Mouse (Mus musculus) heart, postnatal 0 days (tissue): Measurements from ENCODE around the gene Deup1. TPM values are rescaled to one million over a fixed set of nuclear protein-coding genes. Genes with fewer than 3 reads are reported as not detected.

Experiments
- ATAC-seq: fragments of 200-750 bp; cut with Nextera tagmentation; 2 replicates; pipeline ENCODE4 v1.8.0; 2017; ENCODE audit warnings: low read depth, moderate number of reproducible peaks, moderate library complexity; ENCODE audit not compliant: insufficient read depth
- DNase-seq: peaks from one replicate; pipeline ENCODE4 v3.0.0-alpha.2; 2016; ENCODE audit warnings: low spot score
- H3K27ac ChIP-seq: fragments of 300-500 bp; sonication (generic); 2 replicates; pipeline ENCODE4 v1.5.1; 2014; ENCODE audit warnings: low read depth, mild to moderate bottlenecking
- H3K27me3 ChIP-seq: fragments of 300-500 bp; sonication (generic); 2 replicates; pipeline ENCODE4 v1.6.1; 2014; ENCODE audit warnings: low read length, mixed read lengths; ENCODE audit not compliant: control insufficient read depth, insufficient read depth
- H3K36me3 ChIP-seq: fragments of 300-500 bp; sonication (generic); replicated peaks from 2 replicates; pipeline ENCODE4 v1.6.1; 2014; ENCODE audit warnings: low read length, mixed read lengths; ENCODE audit not compliant: control insufficient read depth, insufficient read depth
- H3K4me1 ChIP-seq: fragments of 300-500 bp; sonication (generic); 2 replicates; pipeline ENCODE4 v1.6.1; 2014; ENCODE audit warnings: antibody characterized with exemption; ENCODE audit not compliant: control insufficient read depth, insufficient read depth
- H3K4me2 ChIP-seq: fragments of 300-500 bp; sonication (generic); 2 replicates; pipeline ENCODE4 v1.6.1; 2014; ENCODE audit warnings: low read depth, mild to moderate bottlenecking, low read length, moderate library complexity
- H3K4me3 ChIP-seq: fragments of 300-500 bp; sonication (generic); 2 replicates; pipeline ENCODE4 v1.5.1; 2014; ENCODE audit warnings: low read depth, low read length
- H3K9ac ChIP-seq: fragments of 300-500 bp; sonication (generic); replicated peaks from 2 replicates; pipeline ENCODE4 v1.6.1; 2014; ENCODE audit warnings: low read depth, low read length, mixed read lengths
- H3K9me3 ChIP-seq: fragments of 300-500 bp; sonication (generic); replicated peaks from 2 replicates; pipeline ENCODE4 v1.6.1; 2016; ENCODE audit warnings: low read length; ENCODE audit not compliant: control insufficient read depth
- CTCF ChIP-seq: IDR thresholded peaks from 2 replicates; pipeline ENCODE4 v1.5.1; 2016; ENCODE audit warnings: antibody characterized with exemption, control low read depth, low read depth
- EP300 ChIP-seq: IDR thresholded peaks from 2 replicates; pipeline ENCODE4 v1.6.1; 2016; ENCODE audit warnings: antibody characterized with exemption, low read depth
- WGBS: fragments of 180-500 bp; shearing (Covaris S2); extraction: QIAGEN DNeasy Blood & Tissue Kit; methylation state at CpG from one replicate; pipeline ENCODE4 v1.1.7; 2014; 5-methylcytosine and 5-hydroxymethylcytosine counted together
- polyA plus RNA-seq: library from polyadenylated mRNA; unstranded; fragments of >200 nt; fragmentation: Nextera tagmentation; extraction: Ambion mirVana; gene quantifications from 2 replicates; pipeline ENCODE4 v1.2.1, GENCODE M21; 2015
- total RNA-seq: library from RNA; depleted of rRNA; stranded (reverse); fragments of >200 nt; gene quantifications from 2 replicates; pipeline ENCODE4 v1.2.3, GENCODE M21; 2014; ENCODE audit warnings: low replicate concordance

The Deup1 gene
- total and polyA plus RNA-seq, 2 experiments from 2014 or later: 0.15 TPM; not detected in 1

DNA sequence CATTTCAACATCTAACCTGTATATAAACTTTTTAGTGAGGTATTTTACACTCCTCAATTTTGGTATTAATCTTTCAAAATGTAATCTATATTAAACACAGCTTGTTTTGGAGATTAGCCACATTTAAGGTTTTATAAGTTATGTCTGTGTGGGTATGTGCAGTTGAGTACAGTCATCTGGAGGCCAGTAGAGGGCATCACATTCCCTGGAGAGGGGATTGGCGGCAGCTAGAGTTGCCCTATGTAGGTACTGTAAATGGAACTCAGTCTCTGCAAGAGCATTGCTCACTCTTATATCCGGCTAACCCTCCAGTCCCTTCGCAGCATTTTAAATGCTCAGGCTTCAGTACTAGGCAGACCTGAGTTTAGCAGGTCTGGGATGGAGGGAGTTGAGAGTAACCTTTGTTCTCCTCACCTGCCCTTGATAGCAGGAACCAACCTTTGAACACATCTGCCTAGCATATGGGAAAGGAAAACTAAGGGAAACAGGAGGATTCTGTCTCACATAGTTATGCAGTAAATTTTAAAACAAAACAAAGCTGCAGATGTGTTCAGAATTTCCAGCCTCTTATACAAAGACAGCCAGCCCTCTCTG lies 90.2 kb downstream of the Deup1 start:
- ATAC-seq (no peak), DNase-seq (no peak)
- H3K9ac ChIP-seq: no peak overlapping the region
- no peak for TF ChIP-seq CTCF
- TF ChIP-seq EP300: no peak
- no peak overlapping the region for H3K4me2 ChIP-seq
- no peaks in the 10 kb centered on the region for H3K9me3 ChIP-seq
- H3K4me3 ChIP-seq: no peak overlapping the region
- WGBS: 88% methylated on average over 3 of the region's 3 CpGs
- no peak overlapping the region for H3K27ac ChIP-seq
- peaks cover 21% of the 10 kb centered on the region for H3K4me1 ChIP-seq
- 0 out of 2 replicates have a peak, but pooled peaks cover 5% of the 10 kb centered on the region for H3K36me3 ChIP-seq
- H3K27me3 ChIP-seq: no peaks in the 10 kb centered on the region

DNA sequence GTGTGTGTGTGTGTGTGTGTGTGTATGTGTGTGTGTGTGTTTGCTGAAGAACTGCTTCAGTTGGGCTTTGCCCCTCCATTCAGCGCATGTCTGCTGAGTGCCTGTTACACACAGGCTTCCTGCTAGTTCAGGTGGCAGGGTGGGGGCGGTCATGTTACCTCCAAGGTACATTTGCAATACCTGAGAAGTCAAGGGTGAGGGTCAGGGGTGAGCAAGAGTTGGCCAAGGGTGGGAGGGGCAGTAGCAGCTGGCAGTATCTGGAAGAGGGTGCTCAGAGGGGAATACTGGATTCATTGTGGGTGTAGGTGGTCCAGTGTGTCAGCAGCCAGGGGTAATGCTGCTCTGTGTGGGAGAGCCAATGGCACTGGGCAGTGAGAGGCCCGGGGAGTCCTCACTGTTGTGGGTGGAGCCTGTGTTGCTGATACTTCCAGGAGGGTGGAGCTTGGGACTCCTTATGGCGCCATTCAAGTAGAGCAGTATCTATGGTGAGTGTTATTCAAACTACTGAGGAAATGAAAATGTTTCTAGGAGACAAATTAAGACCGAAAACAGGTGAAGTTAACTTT lies 90.8 kb downstream of the Deup1 start:
- Histone ChIP-seq H3K9ac (no peak overlapping the region), H3K27me3 (no peaks in the 10 kb centered on the region), H3K27ac (no peak overlapping the region), H3K4me1 (peaks cover 21% of the 10 kb centered on the region), H3K4me3 (no peak overlapping the region), H3K9me3 (no peaks in the 10 kb centered on the region), H3K36me3 (0 out of 2 replicates have a peak, but pooled peaks cover 5% of the 10 kb centered on the region), H3K4me2 (no peak overlapping the region)
- DNase-seq: no peak
- whole genome bisulfite sequencing: 81% methylated on average over 5 of the region's 5 CpGs
- TF ChIP-seq CTCF (no peak), EP300 (no peak)
- no peak for ATAC-seq

- Histone ChIP-seq H3K36me3 (0 out of 2 replicates have a peak, but pooled peaks cover 4% of the 10 kb centered on the region), H3K27ac (peak overlapping the region; percentile 55), H3K27me3 (no peaks in the 10 kb centered on the region), H3K9ac (0 out of 2 replicates have a peak overlapping the region, but pooled peaks have one; percentile 24), H3K4me1 (peaks cover 21% of the 10 kb centered on the region), H3K4me2 (peak overlapping the region; percentile 2; the same call in 1 of the 2 replicates), H3K9me3 (no peaks in the 10 kb centered on the region), H3K4me3 (no peak overlapping the region)
- WGBS: 21% methylated on average over 5 of the region's 5 CpGs
- TF ChIP-seq CTCF (no peak), EP300 (no peak)
- DNase-seq: no peak
- ATAC-seq: 0 out of 2 replicates have a peak, but pooled peaks have one; percentile 32
These were observed 92.3 kb downstream of the Deup1 start for GRCm38 (mm10) chr9:15535418-15535817.

- Histone ChIP-seq H3K4me3 (no peak overlapping the region), H3K9me3 (no peaks in the 10 kb centered on the region), H3K9ac (no peak overlapping the region), H3K4me2 (no peak overlapping the region), H3K36me3 (no peaks in the 10 kb centered on the region), H3K27ac (no peak overlapping the region), H3K4me1 (peaks cover 27% of the 10 kb centered on the region), H3K27me3 (no peaks in the 10 kb centered on the region)
- DNase-seq (no peak), ATAC-seq (no peak)
- WGBS: 76% methylated on average over 2 of the region's 2 CpGs
- TF ChIP-seq CTCF: no peak
- no peak for TF ChIP-seq EP300
These were observed 93.6 kb downstream of the Deup1 start for GRCm38 (mm10) chr9:15534110-15534509.

- Histone ChIP-seq H3K36me3 (no peaks in the 10 kb centered on the region), H3K9me3 (no peaks in the 10 kb centered on the region), H3K4me2 (no peak overlapping the region), H3K4me1 (peaks cover 33% of the 10 kb centered on the region), H3K27me3 (no peaks in the 10 kb centered on the region), H3K27ac (no peak overlapping the region), H3K9ac (no peak overlapping the region), H3K4me3 (no peak overlapping the region)
- WGBS: 57% methylated on average over 11 of the region's 11 CpGs
- no peak for TF ChIP-seq EP300
- TF ChIP-seq CTCF: no peak
- no peak for ATAC-seq
- no peak for DNase-seq
These were observed 94.2 kb downstream of the Deup1 start for GRCm38 (mm10) chr9:15533336-15534070.
